Mouse (Mus musculus) liver, adult 2 months (tissue): Measurements from ENCODE around the gene Klhl5. TPM values are rescaled to one million over a fixed set of nuclear protein-coding genes. Genes with fewer than 3 reads are reported as not detected.

ENCODE experiments used
- DNase-seq: peaks from one replicate; pipeline ENCODE4 v3.0.0-alpha.2; 2011; ENCODE audit warnings: low read depth, low spot score; ENCODE audit errors: extremely low read depth
- H3K27ac ChIP-seq: fragments of 200-500 bp; replicated peaks from 2 replicates; pipeline ENCODE4 v1.5.1; 2012; ENCODE audit warnings: low read depth, mild to moderate bottlenecking, control low read depth, inconsistent platforms, low read length; ENCODE audit not compliant: insufficient read depth
- H3K27me3 ChIP-seq: fragments of 200-500 bp; 2 replicates; pipeline ENCODE4 v1.6.1; 2012; ENCODE audit warnings: mild to moderate bottlenecking, moderate library complexity, low read length, inconsistent platforms; ENCODE audit not compliant: control insufficient read depth, insufficient read depth
- H3K36me3 ChIP-seq: fragments of 200-500 bp; 2 replicates; pipeline ENCODE4 v1.6.1; 2012; ENCODE audit warnings: low read length, inconsistent platforms; ENCODE audit not compliant: control insufficient read depth, insufficient read depth
- H3K4me1 ChIP-seq: fragments of 200-500 bp; 2 replicates; pipeline ENCODE4 v1.6.1; 2011; ENCODE audit warnings: low read length; ENCODE audit not compliant: control insufficient read depth, insufficient read depth
- H3K4me3 ChIP-seq: fragments of 200-500 bp; 2 replicates; pipeline ENCODE4 v1.5.1; 2011; ENCODE audit warnings: low read depth, mild to moderate bottlenecking, control low read depth, low read length, moderate library complexity; ENCODE audit not compliant: insufficient read depth
- H3K79me2 ChIP-seq: fragments of 200-500 bp; 2 replicates; pipeline ENCODE4 v1.6.1; 2012; ENCODE audit warnings: inconsistent platforms, mild to moderate bottlenecking, low read length, moderate library complexity; ENCODE audit not compliant: control insufficient read depth, insufficient read depth
- H3K9ac ChIP-seq: fragments of 200-500 bp; 2 replicates; pipeline ENCODE4 v1.6.1; 2012; ENCODE audit warnings: low read depth, mild to moderate bottlenecking, control low read depth, inconsistent platforms, low read length
- CTCF ChIP-seq: fragments of 200-500 bp; IDR thresholded peaks from 2 replicates; pipeline ENCODE4 v1.5.1; 2011; ENCODE audit warnings: low read depth, low read length, control low read depth
- POLR2A ChIP-seq: fragments of 200-500 bp; IDR thresholded peaks from 2 replicates; pipeline ENCODE4 v1.6.1; 2011; ENCODE audit warnings: low read length, control low read depth; ENCODE audit not compliant: insufficient read depth; ENCODE audit errors: extremely low read depth
- WGBS: fragments of 180-500 bp; shearing (Covaris S2); methylation state at CpG from one replicate; pipeline ENCODE4 v1.1.7; 2018; 5-methylcytosine and 5-hydroxymethylcytosine counted together
- polyA plus RNA-seq: library from polyadenylated mRNA; depleted of rRNA; stranded (reverse); fragments of >200 nt; gene quantifications from 2 replicates; pipeline ENCODE4 v1.2.3, GENCODE M21; 2012
- total RNA-seq: library from RNA; depleted of rRNA; stranded (reverse); fragments of >200 nt; gene quantifications from 2 replicates; pipeline ENCODE4 v1.2.3, GENCODE M21; 2014

Klhl5 gene
- total and polyA plus RNA-seq, 2 experiments, result 13.8 to 23.8 TPM

DNA sequence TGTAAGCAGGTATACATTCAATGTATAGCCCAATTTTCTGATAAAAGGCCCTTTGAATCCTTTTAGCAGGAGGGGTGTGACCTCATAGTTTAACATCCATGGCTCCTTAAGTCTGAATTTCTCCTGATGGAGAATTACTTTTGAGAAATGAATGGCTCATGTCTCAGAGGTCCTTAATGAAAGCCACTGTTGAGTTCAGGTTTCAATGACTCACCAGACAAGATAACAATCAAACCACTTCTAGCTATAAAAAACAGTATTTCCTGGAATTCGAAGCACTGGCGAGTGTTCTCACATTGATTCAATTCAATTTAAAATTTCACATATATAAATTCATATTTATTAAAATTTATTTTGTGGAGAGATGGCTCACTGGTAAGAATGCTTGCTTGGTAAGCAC is 21.1 kb downstream of the Klhl5 start:
- TF ChIP-seq POLR2A (no peak), CTCF (no peak)
- peaks cover 3% of the 10 kb centered on the region; the same call in 1 of the 2 replicates for H3K79me2 ChIP-seq
- H3K9ac ChIP-seq, result no peak overlapping the region
- no peaks in the 10 kb centered on the region for H3K36me3 ChIP-seq
- 80% methylated on average over 2 of the region's 2 CpGs for WGBS
- DNase-seq, result no peak
- no peak overlapping the region for H3K27ac ChIP-seq
- H3K4me1 ChIP-seq, result no peaks in the 10 kb centered on the region
- no peak overlapping the region for H3K4me3 ChIP-seq
- H3K27me3 ChIP-seq, result no peaks in the 10 kb centered on the region

DNA sequence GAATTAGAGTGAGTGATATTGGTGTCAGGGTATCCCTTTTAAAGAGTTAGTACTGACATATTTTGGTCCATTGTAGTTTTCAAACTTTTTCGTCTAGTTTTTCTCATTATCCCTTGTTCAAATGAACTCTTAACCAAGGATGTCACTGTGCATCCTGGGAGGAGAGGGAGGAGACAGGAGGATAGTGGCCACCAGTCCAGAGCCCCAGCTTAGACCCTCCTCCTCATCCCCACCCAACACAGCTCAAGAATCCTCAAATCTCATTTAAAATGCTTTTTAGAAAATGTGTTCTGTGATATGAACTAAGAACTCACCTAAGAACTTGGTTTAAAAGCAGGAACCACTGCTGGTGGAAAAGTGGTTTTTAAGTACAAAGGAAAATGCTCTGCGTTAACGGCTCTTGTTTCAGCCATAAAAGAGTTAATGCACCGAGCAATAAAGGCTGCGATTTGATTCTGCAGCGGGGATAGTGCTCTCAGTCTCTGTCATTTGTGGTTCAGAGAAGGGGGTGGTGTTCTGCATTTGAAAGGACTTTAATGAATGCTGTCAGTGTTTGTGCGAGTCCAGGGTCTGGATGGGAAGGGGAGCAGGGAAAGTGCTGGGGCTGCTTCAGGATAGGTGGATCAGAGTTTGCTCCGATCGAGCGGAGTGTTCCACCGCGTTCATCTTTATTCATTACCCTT is 23.3 kb downstream of the Klhl5 start:
- Histone ChIP-seq H3K4me1 (no peaks in the 10 kb centered on the region), H3K27me3 (no peaks in the 10 kb centered on the region), H3K79me2 (peaks cover 3% of the 10 kb centered on the region; the same call in 1 of the 2 replicates), H3K4me3 (no peak overlapping the region), H3K9ac (no peak overlapping the region), H3K36me3 (no peaks in the 10 kb centered on the region), H3K27ac (no peak overlapping the region)
- TF ChIP-seq POLR2A (no peak), CTCF (no peak)
- WGBS, result 24% methylated on average over 12 of the region's 12 CpGs
- DNase-seq, result no peak

- Histone ChIP-seq H3K4me1 (no peaks in the 10 kb centered on the region), H3K9ac (no peak overlapping the region), H3K27ac (no peak overlapping the region), H3K36me3 (no peaks in the 10 kb centered on the region), H3K4me3 (no peak overlapping the region; the same call in 1 of the 2 replicates), H3K27me3 (no peaks in the 10 kb centered on the region), H3K79me2 (peaks cover 3% of the 10 kb centered on the region; the same call in 1 of the 2 replicates)
- peak; percentile 48 for DNase-seq
- TF ChIP-seq CTCF (no peak), POLR2A (no peak)
- 45% methylated on average over 20 of the region's 20 CpGs for WGBS
Measured at GRCm38 (mm10) chr5:65131211-65131879, 24.0 kb downstream of the Klhl5 start.

GRCm38 (mm10) chr5:65136159-65136558 is 28.8 kb downstream of the Klhl5 start:
- H3K9ac ChIP-seq, result no peak overlapping the region
- H3K4me1 ChIP-seq, result no peaks in the 10 kb centered on the region
- no peak overlapping the region for H3K27ac ChIP-seq
- WGBS, result 93% methylated on average over 7 of the region's 7 CpGs
- H3K36me3 ChIP-seq, result peaks cover 3% of the 10 kb centered on the region; the same call in 1 of the 2 replicates
- TF ChIP-seq POLR2A (no peak), CTCF (no peak)
- H3K79me2 ChIP-seq, result peaks cover 2% of the 10 kb centered on the region; the same call in 1 of the 2 replicates
- H3K4me3 ChIP-seq, result no peak overlapping the region
- no peak for DNase-seq
- H3K27me3 ChIP-seq, result no peaks in the 10 kb centered on the region

GRCm38 (mm10) chr5:65137073-65137472 is 29.7 kb downstream of the Klhl5 start:
- Histone ChIP-seq H3K4me1 (no peaks in the 10 kb centered on the region), H3K4me3 (no peak overlapping the region), H3K36me3 (peaks cover 7% of the 10 kb centered on the region; the same call in 1 of the 2 replicates), H3K79me2 (no peaks in the 10 kb centered on the region), H3K9ac (no peak overlapping the region), H3K27me3 (no peaks in the 10 kb centered on the region), H3K27ac (no peak overlapping the region)
- 92% methylated on average over 6 of the region's 6 CpGs for WGBS
- no peak for DNase-seq
- TF ChIP-seq CTCF, result no peak
- no peak for TF ChIP-seq POLR2A

- Histone ChIP-seq H3K36me3 (peaks cover 20% of the 10 kb centered on the region; the same call in 1 of the 2 replicates), H3K4me3 (no peak overlapping the region), H3K9ac (no peak overlapping the region), H3K4me1 (no peaks in the 10 kb centered on the region), H3K79me2 (no peaks in the 10 kb centered on the region), H3K27me3 (no peaks in the 10 kb centered on the region), H3K27ac (no peak overlapping the region)
- WGBS, result 94% methylated on average over 8 of the region's 8 CpGs
- TF ChIP-seq POLR2A (no peak), CTCF (no peak)
- no peak for DNase-seq
Measured at GRCm38 (mm10) chr5:65141242-65141641, 33.9 kb downstream of the Klhl5 start.
